Mouse (Mus musculus) C2C12 (cell line): ENCODE data around the gene Cdadc1.

ENCODE experiments used
- CTCF ChIP-seq: IDR thresholded peaks from one replicate; pipeline ENCODE4 v1.5.1; 2011; ENCODE audit not compliant: control insufficient read depth, insufficient read depth, insufficient read length
- USF1 ChIP-seq: IDR thresholded peaks from one replicate; pipeline ENCODE4 v1.6.1; 2011; ENCODE audit warnings: low read depth, mild to moderate bottlenecking, control low read depth, moderate library complexity

DNA sequence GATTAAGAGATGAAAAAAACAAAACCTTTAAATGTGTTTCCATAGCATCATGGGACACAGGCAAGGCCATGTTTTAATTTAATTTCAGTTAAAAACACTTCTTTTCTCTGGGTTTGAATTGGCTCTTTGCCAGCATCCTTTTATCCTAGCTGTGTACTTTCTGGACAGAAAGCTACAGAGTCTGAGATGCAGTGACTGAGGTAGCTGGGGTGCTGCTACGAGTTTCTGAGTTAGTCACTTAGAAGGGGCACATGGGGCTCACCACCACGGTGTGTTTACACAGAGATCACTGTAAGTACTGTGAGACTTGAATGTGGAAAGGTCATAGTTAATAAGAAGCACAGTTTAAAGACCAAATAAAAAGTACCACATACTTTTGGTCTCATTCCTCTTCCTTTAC lies 49.2 kb downstream of the Cdadc1 start:
- TF ChIP-seq USF1 = no peak
- TF ChIP-seq CTCF = no peak
